Mouse (Mus musculus) layer of hippocampus, adult 2 months (tissue): ENCODE measurements around the gene Trhde. TPM values are rescaled to one million over a fixed set of nuclear protein-coding genes. Genes with fewer than 3 reads are reported as not detected.

ENCODE experiments used
- DNase-seq, 2 experiments: peaks; one replicate each; pipeline ENCODE4 v3.0.0; 2022; ENCODE audit warnings: low spot score in 2 of 2
- H3K27ac ChIP-seq: fragments of 200-600 bp; 2 replicates; pipeline ENCODE4 v1.8.1; 2022
- H3K4me3 ChIP-seq: fragments of 200-600 bp; 2 replicates; pipeline ENCODE4 v1.8.1; 2022; ENCODE audit warnings: mild to moderate bottlenecking
- CTCF ChIP-seq: fragments of 200-600 bp; conservative IDR thresholded peaks from 2 replicates; pipeline ENCODE4 v1.8.1; 2022; ENCODE audit warnings: antibody characterized with exemption, mild to moderate bottlenecking, moderate library complexity
- total RNA-seq, 2 experiments: library from RNA; stranded (reverse); gene quantifications; 2 replicates each; pipeline ENCODE4 v1.2.3; 2021

Trhde gene
- total RNA-seq, 2 experiments from 2014 or later, result 32.2 to 33.6 TPM

DNA sequence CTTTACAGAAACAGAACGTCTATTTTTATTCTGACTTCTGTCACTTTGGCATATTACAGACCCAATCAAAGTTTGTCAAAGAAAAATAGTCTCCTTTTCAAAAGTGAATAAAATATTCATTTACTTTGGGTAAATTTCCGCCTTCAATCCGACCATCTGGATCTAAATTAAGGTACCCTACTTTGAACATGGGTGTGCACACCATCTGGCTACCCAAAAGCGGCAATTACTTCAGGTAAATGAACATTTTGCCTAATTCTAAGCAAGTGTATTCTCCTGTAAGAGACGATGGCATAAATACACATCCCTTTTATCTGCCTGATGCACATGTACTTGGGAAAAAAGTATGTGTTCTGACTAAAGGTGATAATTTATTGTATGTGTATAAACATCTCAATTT lies 5.2 kb downstream of the Trhde start:
- no peak for TF ChIP-seq CTCF
- no peak for DNase-seq
- Histone ChIP-seq H3K4me3 (no peak overlapping the region), H3K27ac (no peak overlapping the region)

- TF ChIP-seq CTCF, result no peak
- Histone ChIP-seq H3K27ac (no peak overlapping the region), H3K4me3 (no peak overlapping the region)
- no peak for DNase-seq
These were observed 7.9 kb downstream of the Trhde start for GRCm38 (mm10) chr10:114794214-114794613.

- no peak for DNase-seq
These were observed 36.2 kb downstream of the Trhde start for GRCm38 (mm10) chr10:114765914-114766313.

GRCm38 (mm10) chr10:114762125-114762524 lies 40.0 kb downstream of the Trhde start:
- no peak overlapping the region for H3K27ac ChIP-seq
- DNase-seq, result no peak
- no peak for TF ChIP-seq CTCF
- H3K4me3 ChIP-seq, result no peak overlapping the region

More at GRCm38 (mm10) chr10:114765914-114766313, 36.2 kb downstream of the Trhde start:
- H3K27ac ChIP-seq, result no peak overlapping the region
- TF ChIP-seq CTCF, result no peak
- no peak overlapping the region for H3K4me3 ChIP-seq

DNA sequence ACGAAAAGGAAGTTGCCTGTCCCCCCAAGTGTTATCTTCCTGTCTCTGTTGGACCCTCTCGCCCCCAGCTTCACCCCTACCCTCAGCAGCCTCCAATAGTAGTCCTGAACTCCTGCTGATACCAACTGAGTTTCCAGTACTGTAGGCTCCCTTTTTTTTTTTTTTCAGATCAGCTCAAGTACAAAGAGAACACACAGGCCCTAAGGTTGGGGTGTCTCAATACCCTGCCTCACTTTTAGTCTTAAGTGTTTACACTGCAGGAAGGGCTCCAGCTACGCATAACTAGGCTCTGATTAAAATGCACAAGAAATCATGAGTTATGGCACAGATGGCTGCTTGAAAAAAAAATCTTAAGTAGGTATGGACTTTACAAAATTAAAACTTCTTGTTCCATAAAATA lies 42.9 kb downstream of the Trhde start:
- Histone ChIP-seq H3K27ac (no peak overlapping the region), H3K4me3 (no peak overlapping the region)
- TF ChIP-seq CTCF, result no peak
- DNase-seq, result no peak

- Histone ChIP-seq H3K4me3 (peak overlapping the region; percentile 23), H3K27ac (no peak overlapping the region)
- no peak for TF ChIP-seq CTCF
- DNase-seq, result no peak
These were observed 43.5 kb downstream of the Trhde start for GRCm38 (mm10) chr10:114758614-114759013.

- H3K27ac ChIP-seq, result no peak overlapping the region
- TF ChIP-seq CTCF, result no peak
- no peak overlapping the region for H3K4me3 ChIP-seq
- no peak for DNase-seq
These were observed 59.1 kb downstream of the Trhde start for GRCm38 (mm10) chr10:114742755-114743705.

GRCm38 (mm10) chr10:114739916-114740315 lies 62.2 kb downstream of the Trhde start:
- no peak for DNase-seq
- no peak for TF ChIP-seq CTCF
- Histone ChIP-seq H3K27ac (no peak overlapping the region), H3K4me3 (no peak overlapping the region)

- no peak for TF ChIP-seq CTCF
- Histone ChIP-seq H3K4me3 (no peak overlapping the region), H3K27ac (no peak overlapping the region)
- peak in 1 of 2 experiments; percentile 14 for DNase-seq
These were observed 64.5 kb downstream of the Trhde start for GRCm38 (mm10) chr10:114737581-114737980.

GRCm38 (mm10) chr10:114736377-114736776 lies 65.7 kb downstream of the Trhde start:
- TF ChIP-seq CTCF, result no peak
- H3K4me3 ChIP-seq, result no peak overlapping the region

DNA sequence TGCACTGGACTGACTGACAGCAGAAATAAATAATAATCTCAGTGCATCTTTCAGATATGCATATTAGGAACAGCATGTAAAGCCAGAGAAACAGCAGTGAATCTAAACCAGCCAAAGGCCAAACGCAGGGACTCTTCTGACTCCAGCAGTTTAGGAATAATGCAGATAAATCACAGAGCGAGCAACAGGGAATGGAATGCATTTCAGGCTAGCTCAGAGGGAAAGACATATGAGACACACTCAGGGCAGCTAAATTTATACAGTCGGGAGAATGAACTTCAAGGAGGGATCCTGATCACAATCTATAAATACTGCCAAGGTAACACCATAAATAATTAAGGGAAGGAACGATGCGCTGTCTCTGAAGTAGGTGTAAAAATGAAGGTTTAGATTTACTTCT lies 66.4 kb downstream of the Trhde start:
- TF ChIP-seq CTCF, result no peak
- DNase-seq, result no peak
- Histone ChIP-seq H3K27ac (no peak overlapping the region), H3K4me3 (no peak overlapping the region)

More at GRCm38 (mm10) chr10:114736377-114736776, 65.7 kb downstream of the Trhde start:
- H3K27ac ChIP-seq, result no peak overlapping the region
- DNase-seq, result no peak

DNA sequence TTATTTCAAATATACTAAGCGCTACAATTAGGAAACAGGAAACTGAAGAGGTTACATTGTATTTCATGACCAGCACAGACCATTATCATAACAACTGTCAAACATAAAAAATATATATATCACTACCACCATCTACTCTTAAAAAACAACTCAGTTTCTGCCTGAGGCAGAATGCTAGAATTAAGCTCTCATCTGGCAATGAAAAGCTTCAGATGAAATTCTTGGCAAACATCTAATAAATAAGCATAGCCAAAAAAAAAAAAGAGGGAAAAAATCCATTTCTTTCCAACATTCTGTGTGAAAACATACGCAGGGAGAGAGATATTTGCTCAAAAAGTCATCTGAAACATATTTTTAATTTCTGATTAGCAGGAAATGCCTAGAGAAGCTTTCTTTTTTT lies 67.0 kb downstream of the Trhde start:
- TF ChIP-seq CTCF, result no peak
- no peak for DNase-seq
- no peak overlapping the region for H3K4me3 ChIP-seq
- H3K27ac ChIP-seq, result no peak overlapping the region

- H3K4me3 ChIP-seq, result no peak overlapping the region
- peak in 1 of 2 experiments; percentile 28 for DNase-seq
- H3K27ac ChIP-seq, result no peak overlapping the region
- peak; percentile 70 for TF ChIP-seq CTCF
These were observed 76.5 kb downstream of the Trhde start for GRCm38 (mm10) chr10:114725591-114725990.

DNA sequence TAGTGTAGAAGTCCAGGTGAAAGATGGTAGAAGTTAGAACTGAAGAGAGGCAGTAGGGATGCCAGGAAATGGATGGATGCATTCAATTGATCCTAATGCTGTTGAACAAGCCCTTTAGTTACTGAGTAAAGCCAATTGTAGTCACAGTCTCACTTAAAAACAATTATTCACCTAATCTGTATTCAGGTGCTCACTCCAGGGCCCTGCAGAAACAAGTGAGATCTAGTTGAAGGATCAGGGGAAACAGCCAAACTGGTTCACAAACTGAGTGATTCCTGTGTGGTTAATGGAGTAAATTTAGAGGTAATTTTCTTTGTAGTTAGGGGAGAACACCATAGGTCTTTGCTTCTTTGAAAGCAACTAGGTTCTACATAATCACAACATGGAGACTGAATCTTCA lies 100.3 kb downstream of the Trhde start:
- no peak overlapping the region for H3K4me3 ChIP-seq
- no peak for TF ChIP-seq CTCF
- no peak overlapping the region for H3K27ac ChIP-seq
- no peak for DNase-seq
